Mouse (Mus musculus): ENCODE data around the gene Adgrf3. TPM values are rescaled to one million over a fixed set of nuclear protein-coding genes. Genes with fewer than 3 reads are reported as not detected.

The Adgrf3 gene
- polyA plus RNA-seq, 2 experiments = 0.14 TPM; not detected in 1

DNA sequence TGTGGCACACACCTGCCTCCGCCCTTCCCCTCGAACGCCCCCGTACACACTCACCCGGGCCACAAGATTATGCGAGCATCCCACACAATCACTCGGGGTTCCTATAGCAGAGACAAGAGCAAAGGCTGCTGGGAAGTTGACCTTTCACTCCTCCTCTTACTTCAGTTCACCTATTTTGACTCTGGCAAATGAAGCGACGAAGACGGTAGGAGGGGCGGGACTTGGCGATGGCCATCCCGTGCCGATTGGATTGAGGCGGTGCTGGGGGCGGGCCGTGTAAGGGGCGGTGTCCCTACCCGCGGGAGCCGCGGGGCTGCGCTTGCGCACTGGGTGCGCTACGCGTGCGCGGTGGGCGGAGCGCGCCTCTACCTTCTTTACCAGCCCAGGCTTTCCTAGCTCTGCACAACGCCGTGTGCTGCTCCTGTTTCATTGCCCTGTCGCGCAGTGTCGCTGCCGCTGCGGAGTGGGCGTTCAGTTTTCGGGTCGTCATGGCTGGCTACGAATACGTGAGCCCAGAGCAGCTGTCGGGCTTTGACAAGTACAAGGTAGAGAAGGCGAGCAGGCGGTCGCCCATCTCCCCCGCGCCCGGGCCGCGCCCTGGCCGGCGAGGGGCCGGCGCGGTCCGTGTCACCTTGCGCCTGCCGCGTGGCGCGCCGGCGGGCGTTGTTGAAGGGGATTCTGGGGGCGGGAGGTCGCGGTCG is 26.9 kb upstream of the Adgrf3 start, which contains the start of gene Selenoi:
Gene Selenoi, plus strand, starts transcription at position 311 of the 701 bp plus-strand sequence.
- Histone ChIP-seq H3K9me3 (ENCODE audit: control insufficient read depth, low read length) (peaks cover 4% of the 10 kb centered on the region; the same call in 1 of the 2 replicates), H3K36me3 (ENCODE audit: control insufficient read depth, insufficient read depth, low read length) (0 out of 2 replicates have a peak, but pooled peaks cover 6% of the 10 kb centered on the region), H3K27ac (replicated peaks; ENCODE audit: low read depth, low read length) (peak within 1 kb of the TSS; percentile 80), H3K4me1 (ENCODE audit: control insufficient read depth, insufficient read depth, low read length) (peaks cover 12% of the 10 kb centered on the region), H3K27me3 (ENCODE audit: control insufficient read depth, insufficient read depth, low read length) (no peaks in the 10 kb centered on the region), H3K4me3 (replicated peaks; ENCODE audit: low read length) (peak within 1 kb of the TSS; percentile 69), H3K4me2 (replicated peaks; ENCODE audit: low read depth, low read length, severe bottlenecking) (peak within 1 kb of the TSS; percentile 79), H3K9ac (ENCODE audit: low read depth, low read length, severe bottlenecking) (peak within 1 kb of the TSS; percentile 76)
- peak; percentile 91; the same call in 1 of the 2 replicates for TF ChIP-seq POLR2A (IDR thresholded peaks at IDR 0.05; ENCODE audit: borderline replicate concordance, extremely low read depth, insufficient read depth, insufficient read length)
- WGBS = 1% methylated on average over 63 of the region's 71 CpGs
- DNase-seq (ENCODE audit: low spot score) (peak; percentile 98), ATAC-seq (ENCODE audit: low FRiP score, low read depth) (peak; percentile 100)

GRCm38 (mm10) chr5:30231891-30232270 is 26.4 kb upstream of the Adgrf3 start:
- Histone ChIP-seq H3K27me3 (ENCODE audit: control insufficient read depth, insufficient read depth, low read length) (no peaks in the 10 kb centered on the region), H3K27ac (replicated peaks; ENCODE audit: low read depth, low read length) (peak overlapping the region; percentile 71), H3K36me3 (ENCODE audit: control insufficient read depth, insufficient read depth, low read length) (0 out of 2 replicates have a peak, but pooled peaks cover 6% of the 10 kb centered on the region), H3K4me2 (replicated peaks; ENCODE audit: low read depth, low read length, severe bottlenecking) (peak overlapping the region; percentile 79), H3K4me1 (ENCODE audit: control insufficient read depth, insufficient read depth, low read length) (peaks cover 12% of the 10 kb centered on the region), H3K9ac (ENCODE audit: low read depth, low read length, severe bottlenecking) (peak overlapping the region; percentile 76), H3K9me3 (ENCODE audit: control insufficient read depth, low read length) (peaks cover 4% of the 10 kb centered on the region; the same call in 1 of the 2 replicates), H3K4me3 (replicated peaks; ENCODE audit: low read length) (peak overlapping the region; percentile 69)
- WGBS = 36% methylated on average over 16 of the region's 16 CpGs
- DNase-seq (ENCODE audit: low spot score) (no peak), ATAC-seq (ENCODE audit: low FRiP score, low read depth) (no peak; the same call in 1 of the 2 replicates)
- no peak for TF ChIP-seq POLR2A (IDR thresholded peaks at IDR 0.05; ENCODE audit: borderline replicate concordance, extremely low read depth, insufficient read depth, insufficient read length)

- 82% methylated on average over 4 of the region's 4 CpGs for WGBS
- peaks cover 4% of the 10 kb centered on the region; the same call in 1 of the 2 replicates for H3K9me3 ChIP-seq (ENCODE audit: control insufficient read depth, low read length)
- H3K27ac ChIP-seq (replicated peaks; ENCODE audit: low read depth, low read length) = no peak overlapping the region
- ATAC-seq (ENCODE audit: low FRiP score, low read depth) (no peak), DNase-seq (ENCODE audit: low spot score) (no peak)
- H3K9ac ChIP-seq (ENCODE audit: low read depth, low read length, severe bottlenecking) = no peak overlapping the region
- TF ChIP-seq POLR2A (IDR thresholded peaks at IDR 0.05; ENCODE audit: borderline replicate concordance, extremely low read depth, insufficient read depth, insufficient read length) = no peak
- peaks cover 12% of the 10 kb centered on the region for H3K4me1 ChIP-seq (ENCODE audit: control insufficient read depth, insufficient read depth, low read length)
- H3K4me2 ChIP-seq (replicated peaks; ENCODE audit: low read depth, low read length, severe bottlenecking) = no peak overlapping the region
- no peaks in the 10 kb centered on the region for H3K27me3 ChIP-seq (ENCODE audit: control insufficient read depth, insufficient read depth, low read length)
- no peak overlapping the region for H3K4me3 ChIP-seq (replicated peaks; ENCODE audit: low read length)
- H3K36me3 ChIP-seq (ENCODE audit: control insufficient read depth, insufficient read depth, low read length) = 0 out of 2 replicates have a peak, but pooled peaks cover 6% of the 10 kb centered on the region
Measured at GRCm38 (mm10) chr5:30230901-30231300, 25.4 kb upstream of the Adgrf3 start.

- Histone ChIP-seq H3K36me3 (ENCODE audit: control insufficient read depth, insufficient read depth, low read length) (no peaks in the 10 kb centered on the region), H3K4me3 (replicated peaks; ENCODE audit: low read length) (no peak overlapping the region), H3K27me3 (ENCODE audit: control insufficient read depth, insufficient read depth, low read length) (no peaks in the 10 kb centered on the region), H3K27ac (replicated peaks; ENCODE audit: low read depth, low read length) (no peak overlapping the region), H3K9me3 (ENCODE audit: control insufficient read depth, low read length) (no peaks in the 10 kb centered on the region), H3K4me2 (replicated peaks; ENCODE audit: low read depth, low read length, severe bottlenecking) (no peak overlapping the region), H3K9ac (ENCODE audit: low read depth, low read length, severe bottlenecking) (no peak overlapping the region), H3K4me1 (ENCODE audit: control insufficient read depth, insufficient read depth, low read length) (no peaks in the 10 kb centered on the region)
- 86% methylated on average over 8 of the region's 8 CpGs for WGBS
- no peak for ATAC-seq (ENCODE audit: low FRiP score, low read depth)
- no peak for TF ChIP-seq POLR2A (IDR thresholded peaks at IDR 0.05; ENCODE audit: borderline replicate concordance, extremely low read depth, insufficient read depth, insufficient read length)
- DNase-seq (ENCODE audit: low spot score) = no peak
Measured at GRCm38 (mm10) chr5:30222681-30223080, 17.2 kb upstream of the Adgrf3 start.

GRCm38 (mm10) chr5:30220666-30221065 is 15.1 kb upstream of the Adgrf3 start:
- no peaks in the 10 kb centered on the region for H3K36me3 ChIP-seq (ENCODE audit: control insufficient read depth, insufficient read depth, low read length)

More at GRCm38 (mm10) chr5:30220666-30221065, 15.1 kb upstream of the Adgrf3 start:
- TF ChIP-seq POLR2A (IDR thresholded peaks at IDR 0.05; ENCODE audit: borderline replicate concordance, extremely low read depth, insufficient read depth, insufficient read length) = no peak
- Histone ChIP-seq H3K4me2 (replicated peaks; ENCODE audit: low read depth, low read length, severe bottlenecking) (no peak overlapping the region), H3K4me3 (replicated peaks; ENCODE audit: low read length) (no peak overlapping the region), H3K27ac (replicated peaks; ENCODE audit: low read depth, low read length) (no peak overlapping the region), H3K9ac (ENCODE audit: low read depth, low read length, severe bottlenecking) (no peak overlapping the region), H3K9me3 (ENCODE audit: control insufficient read depth, low read length) (no peaks in the 10 kb centered on the region), H3K4me1 (ENCODE audit: control insufficient read depth, insufficient read depth, low read length) (no peaks in the 10 kb centered on the region), H3K27me3 (ENCODE audit: control insufficient read depth, insufficient read depth, low read length) (no peaks in the 10 kb centered on the region)
- DNase-seq (ENCODE audit: low spot score) = no peak
- ATAC-seq (ENCODE audit: low FRiP score, low read depth) = no peak
- 94% methylated on average over 8 of the region's 8 CpGs for WGBS

Measured in limb, embryonic 14.5 days (tissue).